Mouse (Mus musculus) layer of hippocampus, adult 2 months (tissue): ENCODE measurements at regions not wholly inside any gene's neighbourhood (a gene's known extent, or its start where the extent isn't known, plus 50 kb on each side); places are given as distances from the start of the nearest gene placed in this dataset.
A peak's percentile ranks its signal among the peaks of the same experiment; 100 is the strongest.

Experiments
- DNase-seq, 2 experiments: peaks; one replicate each; pipeline ENCODE4 v3.0.0; 2022; ENCODE audit warnings: low spot score in 2 of 2
- H3K27ac ChIP-seq: fragments of 200-600 bp; 2 replicates; pipeline ENCODE4 v1.8.1; 2022
- H3K4me3 ChIP-seq: fragments of 200-600 bp; 2 replicates; pipeline ENCODE4 v1.8.1; 2022; ENCODE audit warnings: mild to moderate bottlenecking
- CTCF ChIP-seq: fragments of 200-600 bp; conservative IDR thresholded peaks from 2 replicates; pipeline ENCODE4 v1.8.1; 2022; ENCODE audit warnings: antibody characterized with exemption, mild to moderate bottlenecking, moderate library complexity

- TF ChIP-seq CTCF: no peak
- no peak for DNase-seq
- H3K4me3 ChIP-seq: no peak overlapping the region
- no peak overlapping the region for H3K27ac ChIP-seq
These were observed 73.7 kb downstream of the Rpusd4 start for GRCm38 (mm10) chr9:35341386-35341785.

GRCm38 (mm10) chr9:35342436-35342835, 74.8 kb downstream of the Rpusd4 start:
- Histone ChIP-seq H3K27ac (no peak overlapping the region), H3K4me3 (no peak overlapping the region)
- DNase-seq: no peak
- no peak for TF ChIP-seq CTCF

GRCm38 (mm10) chr9:35343336-35343735, 75.7 kb downstream of the Rpusd4 start:
- TF ChIP-seq CTCF: no peak
- no peak for DNase-seq
- Histone ChIP-seq H3K4me3 (no peak overlapping the region), H3K27ac (no peak overlapping the region)

GRCm38 (mm10) chr9:35344374-35344773, 76.6 kb upstream of the Cdon start:
- no peak overlapping the region for H3K4me3 ChIP-seq
- TF ChIP-seq CTCF: no peak
- H3K27ac ChIP-seq: no peak overlapping the region
- DNase-seq: no peak

- TF ChIP-seq CTCF: no peak
- DNase-seq: no peak
These were observed 74.5 kb upstream of the Cdon start for GRCm38 (mm10) chr9:35346378-35346777.

GRCm38 (mm10) chr9:35350046-35350552, 70.8 kb upstream of the Cdon start:
- Histone ChIP-seq H3K27ac (no peak overlapping the region), H3K4me3 (no peak overlapping the region)
- DNase-seq: no peak
- no peak for TF ChIP-seq CTCF

More at GRCm38 (mm10) chr9:35346378-35346777, 74.5 kb upstream of the Cdon start:
- H3K27ac ChIP-seq: no peak overlapping the region
- H3K4me3 ChIP-seq: no peak overlapping the region

GRCm38 (mm10) chr9:35351576-35351975, 69.4 kb upstream of the Cdon start:
- H3K27ac ChIP-seq: no peak overlapping the region
- no peak for DNase-seq

GRCm38 (mm10) chr9:35354652-35355130, 66.2 kb upstream of the Cdon start:
- Histone ChIP-seq H3K4me3 (no peak overlapping the region), H3K27ac (no peak overlapping the region)
- TF ChIP-seq CTCF: no peak
- no peak for DNase-seq

More at GRCm38 (mm10) chr9:35351576-35351975, 69.4 kb upstream of the Cdon start:
- TF ChIP-seq CTCF: no peak
- no peak overlapping the region for H3K4me3 ChIP-seq

GRCm38 (mm10) chr9:35359699-35360098, 61.2 kb upstream of the Cdon start:
- no peak overlapping the region for H3K4me3 ChIP-seq
- DNase-seq: no peak
- no peak overlapping the region for H3K27ac ChIP-seq
- no peak for TF ChIP-seq CTCF

- TF ChIP-seq CTCF: no peak
- peak; percentile 28 to 66 for DNase-seq
- Histone ChIP-seq H3K4me3 (no peak overlapping the region), H3K27ac (no peak overlapping the region)
These were observed 60.5 kb upstream of the Cdon start for GRCm38 (mm10) chr9:35360139-35361100.

GRCm38 (mm10) chr9:35361432-35361831, 59.5 kb upstream of the Cdon start:
- Histone ChIP-seq H3K4me3 (no peak overlapping the region), H3K27ac (no peak overlapping the region)
- DNase-seq: no peak
- no peak for TF ChIP-seq CTCF

- TF ChIP-seq CTCF: no peak
- no peak for DNase-seq
These were observed 58.7 kb upstream of the Cdon start for GRCm38 (mm10) chr9:35362276-35362675.

GRCm38 (mm10) chr9:35363079-35363478, 57.8 kb upstream of the Cdon start:
- TF ChIP-seq CTCF: no peak
- Histone ChIP-seq H3K27ac (no peak overlapping the region), H3K4me3 (no peak overlapping the region)
- no peak for DNase-seq

More at GRCm38 (mm10) chr9:35362276-35362675, 58.7 kb upstream of the Cdon start:
- Histone ChIP-seq H3K27ac (no peak overlapping the region), H3K4me3 (no peak overlapping the region)
